Mouse (Mus musculus): ENCODE results near the gene Cfap54.

Gene Cfap54

DNA sequence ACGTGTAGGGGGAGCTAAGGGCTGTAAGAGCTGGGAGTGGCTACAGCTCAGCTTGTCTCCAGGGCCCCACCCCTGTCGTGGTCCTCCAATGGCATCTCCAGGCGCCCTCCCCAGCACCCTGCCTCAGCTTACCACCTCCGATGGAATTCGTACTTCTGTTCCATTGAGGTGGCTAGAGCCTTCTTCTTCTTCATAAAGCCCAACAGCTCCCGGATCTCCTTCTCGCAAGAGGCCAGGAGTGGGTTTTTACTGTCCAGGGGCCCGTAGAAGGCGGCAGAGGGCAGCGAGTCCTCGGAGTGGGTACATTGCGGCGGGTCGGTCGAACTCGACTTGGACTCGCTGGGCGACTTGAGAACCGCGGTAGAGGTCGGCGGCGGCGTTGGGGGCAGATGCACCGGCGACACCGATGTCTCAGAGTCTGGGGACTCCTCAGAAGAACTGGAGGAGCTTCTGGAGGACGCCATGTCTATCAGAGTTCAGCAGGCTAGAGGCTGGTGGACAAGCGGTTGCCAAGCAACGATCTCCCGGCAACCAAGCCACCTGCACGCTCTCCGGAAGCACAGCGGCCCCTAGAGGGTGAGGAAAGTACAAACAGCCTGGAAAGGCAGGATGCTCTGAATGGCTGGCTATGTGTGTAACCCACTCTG, at the start of gene Cfap54:
Cfap54 (minus strand) TSS at position 486 of the 647 bp plus-strand sequence.
- peak; percentile 81 for DNase-seq (ENCODE audit: low spot score)

DNA sequence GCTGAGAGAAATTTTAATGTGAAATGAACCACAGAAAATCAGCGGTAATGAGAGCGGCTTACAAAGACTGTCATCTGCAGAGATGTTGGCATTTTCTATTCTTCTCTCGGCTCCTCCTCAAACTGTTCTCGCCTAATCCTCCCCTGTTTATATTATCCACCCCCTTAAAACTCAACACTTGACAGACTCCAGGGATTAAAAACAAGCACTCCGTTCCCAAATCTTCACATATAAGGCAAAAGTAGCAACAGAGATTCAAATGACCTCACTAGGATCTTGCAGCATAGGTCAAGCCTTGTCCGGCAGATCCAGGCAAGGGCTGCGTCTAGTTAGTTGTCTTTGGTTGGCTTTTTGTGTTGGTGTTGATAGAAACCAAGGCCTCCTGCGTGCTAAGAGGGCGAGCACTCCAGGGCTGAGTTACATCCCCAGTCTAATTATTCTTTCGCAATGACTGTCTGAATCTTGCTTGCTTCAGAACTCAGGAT, 49.1 kb upstream of the Cfap54 start:
- DNase-seq (ENCODE audit: low spot score) = peak; percentile 10

DNA sequence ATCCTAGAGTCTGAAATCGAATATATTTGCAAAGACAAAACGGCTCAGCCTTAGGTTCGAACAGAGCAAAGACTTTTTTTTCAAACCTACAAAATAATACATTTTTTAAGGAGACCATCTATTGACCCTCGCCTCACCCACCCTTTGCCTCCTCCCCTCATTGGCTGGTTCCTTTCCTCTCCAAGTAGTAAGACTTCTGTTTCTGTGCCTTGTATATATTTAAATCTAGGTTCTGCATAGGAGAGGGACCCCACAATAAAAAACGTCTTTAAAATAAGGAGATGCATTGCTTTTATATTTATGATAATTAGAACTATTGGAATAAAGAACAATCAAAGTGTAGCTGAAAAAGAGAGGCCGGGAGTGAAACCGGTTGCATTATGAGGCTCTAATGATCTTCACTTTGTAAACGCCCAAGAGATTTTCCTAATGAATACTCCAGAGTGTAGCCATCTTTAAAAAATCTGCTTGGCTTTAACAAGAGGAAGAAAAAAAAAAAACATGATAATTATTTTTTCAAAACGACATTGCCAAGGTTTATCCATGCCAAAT, 48.6 kb upstream of the Cfap54 start:
- no peak for DNase-seq (ENCODE audit: low spot score)

DNA sequence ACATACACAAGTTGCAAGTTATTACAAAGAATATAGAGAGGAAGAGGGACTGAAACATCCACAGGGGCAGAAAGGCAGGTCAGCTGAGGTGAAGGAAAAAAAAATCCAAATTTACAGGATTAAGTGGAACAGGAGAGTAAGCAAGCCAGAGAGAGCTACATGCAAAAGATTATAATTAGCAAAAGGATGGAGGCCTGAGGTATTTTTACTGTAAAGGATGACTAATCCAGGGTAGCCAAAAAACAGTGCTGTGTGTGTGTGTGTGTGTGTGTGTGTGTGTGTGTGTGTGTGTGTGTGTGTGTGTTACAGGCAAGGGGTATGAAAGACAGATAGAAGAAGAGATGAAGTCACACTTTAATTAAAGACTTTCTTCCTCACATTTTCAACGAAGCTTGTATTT, 47.9 kb upstream of the Cfap54 start:
- DNase-seq (ENCODE audit: low spot score) = no peak

DNA sequence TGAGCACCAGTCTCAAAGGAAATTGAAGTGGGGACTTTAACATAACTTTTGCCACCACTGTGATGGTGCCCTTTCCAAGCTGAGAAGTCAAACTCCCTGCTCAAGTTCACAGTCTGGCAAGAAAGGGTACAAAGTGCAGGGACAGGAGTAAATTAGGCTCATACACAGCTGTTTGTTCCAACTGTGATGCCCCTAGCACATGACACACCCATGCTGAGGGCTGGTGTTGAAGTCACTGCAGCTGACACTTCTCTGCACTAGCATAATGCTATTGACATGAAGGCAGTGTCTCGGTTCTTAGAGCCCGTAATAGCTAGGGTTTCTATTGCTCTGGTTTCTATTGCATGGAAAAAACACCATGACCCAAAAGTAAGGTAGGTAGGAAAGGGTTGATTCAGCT, 47.1 kb upstream of the Cfap54 start:
- no peak for DNase-seq (ENCODE audit: low spot score)

DNA sequence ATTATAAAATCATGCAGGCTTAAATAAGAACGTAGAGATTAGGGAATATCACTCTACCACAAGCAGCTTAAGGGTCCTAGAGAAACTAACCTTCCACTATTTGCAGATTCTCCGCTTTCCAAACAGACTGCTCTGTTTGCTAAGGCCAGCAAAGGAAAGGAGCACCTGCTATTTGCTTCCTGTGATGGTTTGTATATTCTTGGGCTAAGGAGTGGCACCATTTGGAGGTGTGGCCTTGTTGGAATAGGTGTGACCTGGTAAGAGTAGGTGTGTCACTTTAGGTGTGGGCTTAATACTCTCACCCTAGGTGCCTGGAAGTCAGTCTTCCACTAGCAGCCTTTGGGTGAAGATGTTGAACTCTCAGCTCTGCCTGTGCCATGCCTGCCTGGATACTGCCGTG, 44.6 kb upstream of the Cfap54 start:
- no peak for DNase-seq (ENCODE audit: low spot score)

DNA sequence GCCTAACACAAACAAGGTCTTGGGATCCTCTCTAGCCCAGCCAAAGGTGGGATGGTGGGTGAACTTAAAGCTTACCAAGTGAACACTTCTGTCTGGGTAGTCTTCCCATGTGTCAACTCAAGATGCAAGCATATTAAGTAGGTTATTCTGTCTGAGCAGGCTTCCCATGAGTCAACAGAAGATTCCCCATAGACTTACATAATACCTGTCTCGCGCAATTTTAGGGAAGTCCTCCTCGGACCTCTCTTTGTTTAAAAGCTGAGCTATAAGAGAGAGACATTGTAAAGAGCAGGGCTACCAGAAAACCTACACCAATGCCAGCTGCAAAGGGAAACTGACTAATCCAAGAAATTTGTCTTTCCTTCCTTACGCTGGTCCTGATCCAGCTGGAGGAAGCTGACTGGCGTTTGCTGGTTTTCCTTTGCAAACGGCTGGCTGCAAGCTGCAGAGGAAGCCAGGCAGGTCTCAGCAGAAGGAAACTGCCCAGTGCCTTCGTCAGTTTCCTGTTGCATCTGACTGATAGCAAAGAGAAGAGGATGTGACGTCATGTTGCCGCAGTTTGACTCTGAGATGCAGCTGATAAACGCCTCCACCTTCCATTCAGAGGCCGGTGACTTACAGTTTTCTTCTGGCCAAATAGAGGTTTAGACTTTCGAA, 42.7 kb upstream of the Cfap54 start:
- peak; percentile 13 for DNase-seq (ENCODE audit: low spot score)

DNA sequence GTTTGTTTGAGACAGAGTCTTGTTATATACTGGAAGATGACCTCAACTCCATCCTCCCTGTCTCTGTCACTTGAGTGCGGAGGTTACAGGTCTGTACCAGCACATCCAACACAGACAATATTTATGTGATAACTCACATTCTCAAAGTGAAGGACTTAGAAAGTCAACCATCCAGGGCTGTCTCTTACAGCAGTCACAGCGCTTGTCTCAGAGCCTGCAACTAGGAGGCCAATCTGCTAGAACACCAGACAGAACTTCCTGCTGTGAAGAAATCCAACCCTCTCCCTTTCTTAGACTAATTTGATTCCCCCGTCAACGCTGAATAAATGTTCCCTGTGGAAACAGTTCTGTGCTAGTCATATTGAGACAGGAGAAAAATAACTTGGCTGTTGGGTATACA, 41.9 kb upstream of the Cfap54 start:
- DNase-seq (ENCODE audit: low spot score) = no peak

DNA sequence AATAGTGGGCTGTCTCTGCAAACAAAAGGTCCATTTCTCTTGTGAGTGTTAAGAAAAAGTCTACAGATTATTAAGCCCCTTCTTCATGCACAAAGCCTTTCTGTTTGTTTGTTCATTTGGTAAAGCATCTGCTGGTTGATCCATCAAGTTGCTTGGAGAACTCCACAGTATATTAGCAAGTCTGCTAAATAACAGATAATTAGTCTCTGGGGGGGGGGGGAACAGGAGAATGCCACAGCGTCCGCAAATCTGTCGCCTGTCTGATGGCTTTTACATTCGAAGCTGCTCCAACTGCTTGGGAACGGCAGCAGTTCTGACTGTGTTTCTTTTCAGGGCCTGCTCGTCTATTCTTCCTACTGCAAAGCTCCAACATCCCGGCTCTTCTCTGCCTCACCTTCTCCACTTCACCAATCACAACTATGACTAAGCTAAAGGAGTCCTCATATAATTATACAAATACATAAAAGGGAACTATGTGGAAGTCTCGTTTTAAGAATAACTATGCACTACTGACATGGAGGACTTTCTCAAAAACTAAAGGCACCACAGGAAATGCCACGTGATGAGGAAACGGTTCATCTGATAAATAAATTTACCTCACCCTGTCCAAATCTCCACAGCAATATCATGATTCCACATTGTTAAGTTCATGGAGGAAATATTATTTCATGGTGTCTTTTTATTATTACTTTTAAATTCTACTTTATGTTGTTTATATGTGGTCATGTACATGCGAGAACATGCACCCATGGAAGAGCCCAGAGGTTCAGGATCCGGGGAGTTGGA, 41.2 kb upstream of the Cfap54 start:
- no peak for DNase-seq (ENCODE audit: low spot score)

DNA sequence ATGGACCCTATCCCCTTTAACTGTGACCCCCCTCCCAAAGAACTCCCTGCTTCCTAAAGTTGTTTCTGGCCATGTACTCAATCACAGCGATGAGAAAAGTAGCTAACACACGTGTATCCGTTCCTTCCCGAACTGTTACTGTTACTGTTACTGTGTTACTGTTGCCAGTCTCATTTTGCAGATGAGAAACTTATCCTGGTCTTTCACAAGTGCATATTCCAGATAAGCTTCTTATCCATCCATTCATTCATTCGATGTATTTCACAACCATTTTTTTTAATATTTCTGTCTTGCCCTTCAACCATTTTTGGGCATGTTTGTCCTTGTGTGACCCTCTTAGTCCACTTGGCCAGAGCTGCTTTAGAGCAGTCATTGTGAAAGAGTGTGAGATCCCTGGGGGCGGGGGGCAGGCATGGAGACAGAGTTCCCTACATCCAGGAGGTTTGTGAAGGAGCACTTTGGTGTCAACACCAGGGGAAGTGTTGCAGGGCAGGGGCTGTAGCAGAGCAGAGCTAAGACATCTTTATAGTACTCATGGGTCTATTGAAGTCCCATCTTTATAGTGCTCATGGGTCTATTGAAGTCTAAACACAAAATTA, 39.9 kb upstream of the Cfap54 start:
- no peak for DNase-seq (ENCODE audit: low spot score)

DNA sequence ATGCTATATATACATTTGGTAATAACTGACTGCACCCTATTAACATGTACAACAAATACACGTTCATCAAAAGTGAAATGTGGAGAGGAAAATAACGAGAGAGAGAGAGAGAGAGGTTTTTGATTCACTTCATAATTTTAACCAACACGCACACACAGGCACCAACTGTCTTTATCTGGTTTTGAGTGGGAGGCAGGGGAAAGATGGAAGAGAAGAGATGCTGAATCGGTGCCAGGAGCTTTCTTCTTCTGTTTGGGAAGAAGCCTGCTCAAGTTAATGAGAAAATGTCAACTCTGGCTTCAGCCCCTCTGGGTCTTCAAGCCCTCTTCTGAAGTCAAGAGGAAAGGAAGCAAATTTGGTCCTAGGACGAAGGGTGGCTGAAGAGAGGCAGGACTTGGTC, 38.4 kb upstream of the Cfap54 start:
- DNase-seq (ENCODE audit: low spot score) = no peak

DNA sequence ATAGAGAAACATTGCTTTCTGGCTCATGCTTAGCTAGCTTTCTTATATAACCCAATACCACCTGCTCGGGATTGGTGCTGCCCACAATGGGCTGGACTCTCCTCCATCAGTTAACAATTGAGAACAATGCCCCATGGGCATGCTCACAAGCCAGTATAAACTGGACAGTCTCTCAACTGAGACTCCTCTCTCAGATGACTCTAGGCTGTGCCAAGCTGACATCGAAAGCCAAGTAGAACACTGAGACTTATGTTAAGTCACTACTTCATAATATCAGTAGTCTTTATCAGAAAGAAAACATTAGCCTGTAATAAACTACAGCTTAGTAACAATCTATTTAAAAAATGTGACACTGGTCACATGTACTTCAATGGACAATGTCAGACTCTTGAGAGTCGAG, 35.2 kb upstream of the Cfap54 start:
- no peak for DNase-seq (ENCODE audit: low spot score)

DNA sequence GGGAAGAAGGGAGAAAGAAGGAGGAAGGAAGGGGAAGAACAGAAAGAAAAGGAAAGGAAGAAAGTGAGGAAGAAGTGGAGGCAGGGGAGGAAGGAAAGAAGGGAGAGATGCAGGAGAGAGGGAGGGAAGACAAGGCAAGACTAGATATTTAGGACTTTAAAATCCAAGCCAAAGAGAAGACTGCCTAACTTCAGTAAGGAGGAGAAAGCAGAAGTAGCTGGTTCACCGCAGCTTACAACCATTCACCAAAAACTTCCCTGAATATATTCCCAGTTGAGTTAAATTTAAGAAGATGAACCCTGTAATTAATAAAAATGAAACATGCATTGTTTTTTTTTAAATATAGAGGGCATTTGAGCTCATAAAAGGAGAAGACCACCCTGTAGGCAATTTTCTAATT, 34.3 kb upstream of the Cfap54 start:
- no peak for DNase-seq (ENCODE audit: low spot score)

DNA sequence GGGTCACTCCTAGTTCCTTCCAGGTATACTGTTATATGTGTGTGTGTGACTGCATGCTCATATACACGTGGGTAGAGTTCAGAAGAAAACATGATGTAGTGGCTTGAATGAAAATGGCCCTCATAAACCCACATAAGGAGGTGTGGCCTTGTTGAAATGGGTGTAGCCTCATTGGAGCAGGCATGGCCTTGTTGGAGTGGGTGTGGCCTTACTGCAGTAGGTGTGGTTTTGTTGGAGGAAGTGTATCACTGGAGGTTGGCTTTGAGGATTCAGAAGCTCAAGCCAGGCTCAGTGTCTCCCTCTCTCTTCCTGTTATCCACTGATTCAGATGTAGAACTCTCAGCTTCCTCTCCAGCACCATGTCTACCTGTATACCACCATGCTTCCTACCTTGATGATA, 33.4 kb upstream of the Cfap54 start:
- DNase-seq (ENCODE audit: low spot score) = no peak

DNA sequence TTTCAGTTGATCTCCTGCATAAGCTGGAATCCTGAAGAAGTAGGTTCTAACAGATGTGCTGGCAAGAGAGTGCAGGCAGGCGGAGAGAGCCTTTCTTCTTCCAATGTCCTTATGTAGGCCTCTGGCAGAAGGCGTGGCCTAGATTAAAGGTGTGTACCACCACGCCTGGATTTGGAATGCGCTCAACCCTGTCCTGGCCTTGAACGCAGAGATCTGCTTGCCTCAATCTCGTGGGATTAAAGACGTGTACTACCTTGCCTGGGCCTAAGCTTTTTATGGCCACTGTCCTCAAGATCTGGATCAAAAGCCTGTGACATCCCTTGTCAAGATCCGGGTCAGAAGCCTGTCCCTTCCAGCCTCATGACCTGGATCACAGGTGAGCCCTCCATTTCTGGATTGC, 32.5 kb upstream of the Cfap54 start:
- no peak for DNase-seq (ENCODE audit: low spot score)

DNA sequence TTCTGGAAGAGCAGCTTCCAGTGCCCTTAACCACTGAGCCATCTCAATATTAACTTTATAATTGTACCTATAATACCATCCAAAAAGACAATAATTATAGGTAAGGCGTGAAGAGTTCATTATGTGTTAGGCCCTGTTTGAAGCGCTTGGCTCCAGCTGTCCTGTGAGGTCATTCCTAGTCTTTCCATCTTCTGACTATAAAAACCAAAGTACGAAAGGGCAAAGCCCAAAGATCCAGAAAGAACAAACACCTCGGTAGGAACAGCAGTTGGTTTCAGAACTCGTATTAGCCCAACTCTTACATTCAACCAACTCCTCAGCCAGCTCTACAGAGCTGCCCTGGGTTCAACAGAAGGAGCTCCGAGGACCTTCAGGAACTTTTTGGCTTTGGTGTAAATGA, 30.6 kb upstream of the Cfap54 start:
- no peak for DNase-seq (ENCODE audit: low spot score)

DNA sequence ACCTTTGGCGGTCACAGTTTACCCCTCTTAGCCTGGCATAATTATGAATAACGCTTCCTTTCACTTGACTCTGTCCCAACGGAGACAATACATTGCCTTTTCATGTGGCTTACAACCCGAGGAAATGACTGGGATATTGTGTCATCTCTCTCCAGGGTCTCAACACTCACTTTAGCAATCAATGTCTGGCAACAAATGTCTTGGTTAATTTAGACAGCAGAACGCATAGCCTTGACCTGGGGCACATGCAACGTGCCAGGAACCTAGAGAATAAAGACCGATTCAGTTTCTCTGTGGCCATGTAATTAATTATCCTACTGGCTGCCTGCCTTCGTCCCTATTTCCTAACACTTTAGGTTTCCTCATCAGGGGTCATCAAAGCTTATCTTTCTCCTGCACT, 30.0 kb upstream of the Cfap54 start:
- DNase-seq (ENCODE audit: low spot score) = no peak

DNA sequence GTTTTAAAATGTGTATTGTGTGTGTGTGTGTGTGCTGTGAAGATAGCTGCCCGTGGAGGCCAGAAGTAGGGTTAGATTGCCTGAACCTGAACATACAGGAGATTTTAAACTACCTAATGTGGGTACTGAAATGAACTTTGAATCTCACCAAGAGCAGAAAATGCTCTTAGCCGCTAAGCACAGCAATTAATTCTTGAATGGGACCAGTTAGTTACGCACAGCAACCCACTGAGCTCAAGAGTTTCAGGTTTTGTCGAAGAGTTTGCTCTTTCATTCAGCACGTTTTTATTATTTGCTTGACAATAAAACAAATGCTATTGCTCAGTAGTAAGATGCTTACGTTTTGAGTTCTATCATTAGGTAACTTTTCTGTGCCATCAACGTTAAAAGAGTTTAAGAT, 23.9 kb upstream of the Cfap54 start:
- no peak for DNase-seq (ENCODE audit: low spot score)

DNA sequence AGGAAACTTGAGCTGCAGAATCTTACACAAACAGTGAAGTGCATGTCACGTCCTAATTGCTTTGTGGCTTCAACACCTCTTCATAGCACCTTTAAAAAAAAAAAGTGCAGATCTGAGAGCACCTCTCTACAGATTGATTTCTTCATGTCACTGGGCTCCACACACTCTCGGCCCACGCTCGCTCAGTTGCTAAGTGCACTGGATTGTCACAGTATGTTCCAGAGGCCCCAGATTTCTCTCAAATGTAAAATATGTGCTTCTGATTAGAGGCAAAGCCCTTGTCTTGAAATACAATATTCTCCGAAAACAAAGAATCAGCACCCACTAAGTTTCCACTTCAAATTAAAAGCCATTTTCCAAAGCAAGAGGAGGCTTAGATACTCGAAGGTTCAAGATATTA, 22.9 kb upstream of the Cfap54 start:
- DNase-seq (ENCODE audit: low spot score) = no peak

DNA sequence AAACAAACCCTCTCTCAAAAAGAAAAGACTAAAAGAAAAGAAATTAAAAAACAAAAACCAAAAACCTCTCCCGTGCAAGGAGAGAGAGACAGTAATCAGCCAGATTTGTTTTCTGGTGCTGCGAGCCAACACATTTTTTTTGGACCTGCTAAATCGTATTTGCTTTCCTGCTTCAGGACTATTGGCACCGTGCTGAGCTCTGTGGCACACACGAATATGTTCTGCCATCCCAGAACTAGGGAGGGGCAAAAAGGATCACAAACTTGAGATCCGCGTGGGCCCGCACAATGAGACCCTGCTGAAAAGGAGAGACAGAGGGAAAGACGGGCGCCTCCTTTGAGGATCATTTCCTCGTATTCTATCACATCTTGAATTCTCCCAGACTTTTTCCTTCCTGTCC, 22.3 kb upstream of the Cfap54 start:
- DNase-seq (ENCODE audit: low spot score) = no peak

DNA sequence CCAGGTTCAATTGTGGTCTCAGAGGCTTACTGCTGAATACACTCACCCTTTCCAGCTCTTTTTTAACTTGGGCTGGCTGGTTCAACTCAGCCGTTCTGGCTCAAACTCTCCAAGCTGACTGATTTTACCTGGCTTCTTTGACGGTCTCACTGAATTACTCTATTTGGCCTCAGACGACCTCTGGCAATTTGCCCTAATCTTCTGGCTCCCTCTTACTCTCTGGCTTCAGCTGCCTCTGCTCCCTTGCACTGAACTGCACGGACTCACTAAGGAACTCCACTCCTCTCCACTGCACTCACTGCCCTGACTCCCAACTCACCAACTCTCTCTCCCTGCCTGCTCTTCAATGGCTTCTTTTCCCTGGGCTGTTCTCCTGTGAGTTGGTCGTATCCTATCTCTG, 20.9 kb upstream of the Cfap54 start:
- DNase-seq (ENCODE audit: low spot score) = no peak

DNA sequence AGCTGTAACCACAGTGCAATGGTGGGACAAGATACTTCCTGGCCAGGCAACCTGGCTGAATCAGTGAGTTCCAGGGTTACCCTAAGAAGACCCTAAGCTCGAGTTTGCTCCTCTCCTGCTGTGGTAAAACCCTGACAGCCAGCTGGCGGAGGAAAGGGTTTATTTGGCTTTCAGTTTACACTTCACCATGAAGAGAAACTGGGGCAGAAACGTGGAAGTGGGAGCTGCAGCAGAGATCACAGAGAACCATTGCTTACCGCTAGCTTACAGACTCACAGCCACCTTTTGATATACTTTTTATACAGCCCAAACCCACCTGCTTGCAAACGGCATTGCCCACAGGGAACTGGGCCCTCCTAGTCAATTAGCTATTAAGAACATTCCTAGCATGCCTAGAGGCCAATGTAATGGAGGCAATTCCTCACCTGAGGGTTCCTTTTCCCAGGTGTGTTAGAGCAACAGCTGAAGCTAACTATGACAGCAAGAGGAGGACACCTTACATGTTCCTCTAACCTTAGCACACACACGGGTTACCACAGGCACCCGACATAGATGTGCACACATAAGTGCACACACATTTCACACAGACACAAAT, 16.9 kb upstream of the Cfap54 start:
- no peak for DNase-seq (ENCODE audit: low spot score)

Measured in ovary, adult 18-20 months (tissue).